Mouse (Mus musculus) thymus, adult 2 months (tissue): ENCODE data around the gene Med12l. TPM values are rescaled to one million over a fixed set of nuclear protein-coding genes. Genes with fewer than 3 reads are reported as not detected.

Source experiments
- DNase-seq: peaks from one replicate; pipeline ENCODE4 v3.0.0; 2021
- H3K27ac ChIP-seq: fragments of 200-500 bp; 2 replicates; pipeline ENCODE4 v1.5.1; 2012; ENCODE audit warnings: low read length, control low read depth; ENCODE audit not compliant: control insufficient read depth, insufficient read depth
- H3K27me3 ChIP-seq: fragments of 200-500 bp; 2 replicates; pipeline ENCODE4 v1.6.1; 2012; ENCODE audit warnings: mild to moderate bottlenecking, low read length, moderate library complexity, mixed read lengths; ENCODE audit not compliant: control insufficient read depth, insufficient read depth
- H3K36me3 ChIP-seq: fragments of 200-500 bp; 2 replicates; pipeline ENCODE4 v1.6.1; 2012; ENCODE audit warnings: mild to moderate bottlenecking, low read length, moderate library complexity; ENCODE audit not compliant: control insufficient read depth, insufficient read depth
- H3K4me1 ChIP-seq: fragments of 200-500 bp; replicated peaks from 2 replicates; pipeline ENCODE4 v1.6.1; 2012; ENCODE audit warnings: low read length; ENCODE audit not compliant: control insufficient read depth, insufficient read depth
- H3K4me3 ChIP-seq: fragments of 200-500 bp; 2 replicates; pipeline ENCODE4 v1.5.1; 2012; ENCODE audit warnings: mild to moderate bottlenecking, low read length, control low read depth, moderate library complexity; ENCODE audit not compliant: control insufficient read depth, insufficient read depth
- CTCF ChIP-seq: fragments of 200-500 bp; IDR thresholded peaks from 2 replicates; pipeline ENCODE4 v1.5.1; 2012; ENCODE audit warnings: mild to moderate bottlenecking, control low read depth, low read length, moderate library complexity, borderline replicate concordance; ENCODE audit not compliant: control insufficient read depth, poor library complexity, insufficient read depth; ENCODE audit errors: extremely low read depth
- POLR2A ChIP-seq: fragments of 200-500 bp; IDR thresholded peaks from 2 replicates; pipeline ENCODE4 v1.6.1; 2012; ENCODE audit warnings: mild to moderate bottlenecking, low read length, control low read depth, moderate library complexity; ENCODE audit not compliant: control insufficient read depth, poor library complexity, insufficient read depth; ENCODE audit errors: extremely low read depth
- WGBS: fragments of 180-500 bp; shearing (Covaris S2); methylation state at CpG from one replicate; pipeline ENCODE4 v1.1.7; 2018; 5-methylcytosine and 5-hydroxymethylcytosine counted together
- polyA plus RNA-seq: library from polyadenylated mRNA; depleted of rRNA; stranded (reverse); fragments of >200 nt; gene quantifications from 2 replicates; pipeline ENCODE4 v1.2.3, GENCODE M21; 2012

The Med12l gene
- polyA plus RNA-seq, 1 experiment: 3.3 TPM

- no peak overlapping the region for H3K4me3 ChIP-seq
- H3K36me3 ChIP-seq: no peaks in the 10 kb centered on the region
- TF ChIP-seq POLR2A (no peak), CTCF (no peak)
- no peak for DNase-seq
- 95% methylated on average over 16 of the region's 16 CpGs for WGBS
- H3K4me1 ChIP-seq: no peaks in the 10 kb centered on the region; the same call in 1 of the 2 replicates
- no peaks in the 10 kb centered on the region for H3K27me3 ChIP-seq
- no peak overlapping the region for H3K27ac ChIP-seq
These were observed 290.3 kb downstream of the Med12l start for GRCm38 (mm10) chr3:59295699-59296562.

GRCm38 (mm10) chr3:59296563-59297130, 291.0 kb downstream of the Med12l start:
- no peak for TF ChIP-seq CTCF
- no peak for TF ChIP-seq POLR2A
- WGBS: 96% methylated on average over 5 of the region's 5 CpGs
- Histone ChIP-seq H3K4me1 (no peaks in the 10 kb centered on the region; the same call in 1 of the 2 replicates), H3K4me3 (no peak overlapping the region), H3K27me3 (no peaks in the 10 kb centered on the region), H3K27ac (no peak overlapping the region), H3K36me3 (no peaks in the 10 kb centered on the region)
- DNase-seq: no peak

GRCm38 (mm10) chr3:59297653-59298052, 292.0 kb downstream of the Med12l start:
- Histone ChIP-seq H3K27ac (no peak overlapping the region), H3K4me3 (no peak overlapping the region), H3K36me3 (no peaks in the 10 kb centered on the region), H3K27me3 (no peaks in the 10 kb centered on the region), H3K4me1 (no peaks in the 10 kb centered on the region; the same call in 1 of the 2 replicates)
- 96% methylated on average over 16 of the region's 16 CpGs for WGBS
- no peak for TF ChIP-seq POLR2A
- TF ChIP-seq CTCF: no peak
- DNase-seq: peak; percentile 24

GRCm38 (mm10) chr3:59304944-59305343, 299.3 kb downstream of the Med12l start:
- Histone ChIP-seq H3K27me3 (no peaks in the 10 kb centered on the region), H3K27ac (no peak overlapping the region), H3K4me1 (no peaks in the 10 kb centered on the region), H3K4me3 (no peak overlapping the region), H3K36me3 (no peaks in the 10 kb centered on the region)
- TF ChIP-seq CTCF (no peak), POLR2A (no peak)
- DNase-seq: no peak
- 95% methylated on average over 5 of the region's 5 CpGs for WGBS

GRCm38 (mm10) chr3:59305518-59305917, 299.9 kb downstream of the Med12l start:
- no peak for DNase-seq
- no peak for TF ChIP-seq CTCF
- no peak for TF ChIP-seq POLR2A
- Histone ChIP-seq H3K36me3 (no peaks in the 10 kb centered on the region), H3K27ac (no peak overlapping the region), H3K4me1 (no peaks in the 10 kb centered on the region), H3K27me3 (no peaks in the 10 kb centered on the region), H3K4me3 (no peak overlapping the region)
- WGBS: 98% methylated on average over 2 of the region's 2 CpGs

GRCm38 (mm10) chr3:59312610-59313009, 307.0 kb downstream of the Med12l start:
- Histone ChIP-seq H3K4me3 (no peak overlapping the region), H3K4me1 (no peaks in the 10 kb centered on the region), H3K36me3 (no peaks in the 10 kb centered on the region), H3K27ac (no peak overlapping the region), H3K27me3 (no peaks in the 10 kb centered on the region)
- 82% methylated on average over 10 of the region's 10 CpGs for WGBS
- no peak for DNase-seq
- no peak for TF ChIP-seq CTCF
- no peak for TF ChIP-seq POLR2A
